Mouse (Mus musculus): Measurements from ENCODE around the gene Tmem88b.

- no peak for TF ChIP-seq CTCF (conservative IDR thresholded peaks at IDR 0.05; ENCODE audit: insufficient read depth, insufficient read length, low read depth, low read length)
- no peak for TF ChIP-seq POLR2A (IDR thresholded peaks at IDR 0.05; ENCODE audit: low read depth, low read length)
Observed at GRCm38 (mm10) chr4:155832321-155832720, 46.6 kb upstream of the Tmem88b start.
